Mouse (Mus musculus) retina, postnatal 7 days (tissue): ENCODE results near the gene Fam114a1.
A peak's percentile ranks its signal among the peaks of the same experiment; 100 is the strongest.

Source experiments
- DNase-seq: peaks from one replicate; pipeline ENCODE4 v3.0.0-alpha.2; 2012; ENCODE audit warnings: low read depth, low spot score

The Fam114a1 gene

GRCm38 (mm10) chr5:64969861-64970771 lies at the start of gene Fam114a1:
TSS of gene Fam114a1 (plus strand) at chr5:64970071.
- DNase-seq, result no peak

- no peak for DNase-seq
Measured at GRCm38 (mm10) chr5:64922891-64923381, 46.9 kb upstream of the Fam114a1 start.

- DNase-seq, result no peak
Measured at GRCm38 (mm10) chr5:64932215-64932614, 37.7 kb upstream of the Fam114a1 start.

GRCm38 (mm10) chr5:64932775-64933174 lies 37.1 kb upstream of the Fam114a1 start:
- DNase-seq, result no peak

GRCm38 (mm10) chr5:64951486-64951885 lies 18.4 kb upstream of the Fam114a1 start:
- no peak for DNase-seq

- no peak for DNase-seq
Measured at GRCm38 (mm10) chr5:64954931-64955330, 14.9 kb upstream of the Fam114a1 start.

- DNase-seq, result no peak
Measured at GRCm38 (mm10) chr5:64958991-64959842, 10.7 kb upstream of the Fam114a1 start.

- DNase-seq, result no peak
Measured at GRCm38 (mm10) chr5:64959843-64960230, 10.0 kb upstream of the Fam114a1 start, which contains the start of gene Tlr6. TSS of gene Tlr6 (minus strand) at chr5:64960097.

GRCm38 (mm10) chr5:64960857-64961391 lies 8.9 kb upstream of the Fam114a1 start:
- no peak for DNase-seq

GRCm38 (mm10) chr5:64963271-64963670 lies 6.6 kb upstream of the Fam114a1 start:
- no peak for DNase-seq

GRCm38 (mm10) chr5:64963735-64964134 lies 6.1 kb upstream of the Fam114a1 start:
- no peak for DNase-seq

GRCm38 (mm10) chr5:64968961-64969860 lies 660 bp upstream of the Fam114a1 start:
- DNase-seq, result no peak

GRCm38 (mm10) chr5:64975121-64975520 lies 5.2 kb downstream of the Fam114a1 start:
- DNase-seq, result no peak

- peak; percentile 23 for DNase-seq
Measured at GRCm38 (mm10) chr5:64977128-64977527, 7.3 kb downstream of the Fam114a1 start.

- DNase-seq, result no peak
Measured at GRCm38 (mm10) chr5:64985971-64986370, 16.1 kb downstream of the Fam114a1 start.

- DNase-seq, result no peak
Measured at GRCm38 (mm10) chr5:64989940-64990339, 20.1 kb downstream of the Fam114a1 start.

- DNase-seq, result no peak
Measured at GRCm38 (mm10) chr5:64992540-64992939, 22.7 kb downstream of the Fam114a1 start.

GRCm38 (mm10) chr5:64995408-64995807 lies 25.5 kb downstream of the Fam114a1 start:
- no peak for DNase-seq

GRCm38 (mm10) chr5:65002940-65003824 lies 33.3 kb downstream of the Fam114a1 start:
- peak; percentile 30 for DNase-seq
